Mouse (Mus musculus) retina, embryonic 14.5 days (tissue): Measurements from ENCODE around the gene Nanos2.

Source experiments
- DNase-seq: peaks from one replicate; pipeline ENCODE4 v3.0.0-alpha.2; 2015; ENCODE audit warnings: low spot score

Nanos2 gene

GRCm38 (mm10) chr7:18987100-18987499 is at the start of gene Nanos2:
Gene Nanos2, plus strand, starts transcription at chr7:18987400.
- no peak for DNase-seq

- DNase-seq, result no peak
These were observed 44.8 kb upstream of the Nanos2 start for GRCm38 (mm10) chr7:18942376-18942775.

GRCm38 (mm10) chr7:18942815-18943214 is 44.4 kb upstream of the Nanos2 start:
- no peak for DNase-seq

GRCm38 (mm10) chr7:18948151-18948550 is 39.0 kb upstream of the Nanos2 start:
- no peak for DNase-seq

GRCm38 (mm10) chr7:18949781-18950522 is 37.2 kb upstream of the Nanos2 start:
- peak; percentile 83 for DNase-seq

GRCm38 (mm10) chr7:18950523-18951315 is 36.5 kb upstream of the Nanos2 start:
- peak; percentile 62 for DNase-seq

GRCm38 (mm10) chr7:18951397-18951796 is 35.8 kb upstream of the Nanos2 start:
- DNase-seq, result peak; percentile 77

GRCm38 (mm10) chr7:18957569-18958383 is 29.4 kb upstream of the Nanos2 start:
- peak; percentile 69 for DNase-seq

GRCm38 (mm10) chr7:18958384-18958766 is 28.8 kb upstream of the Nanos2 start:
- no peak for DNase-seq

GRCm38 (mm10) chr7:18959446-18959845 is 27.8 kb upstream of the Nanos2 start:
- no peak for DNase-seq

GRCm38 (mm10) chr7:18962171-18962792 is 24.9 kb upstream of the Nanos2 start:
- DNase-seq, result peak; percentile 75

- peak; percentile 42 for DNase-seq
These were observed 24.4 kb upstream of the Nanos2 start for GRCm38 (mm10) chr7:18962795-18963194.

- no peak for DNase-seq
These were observed 23.8 kb upstream of the Nanos2 start for GRCm38 (mm10) chr7:18963294-18963843.

GRCm38 (mm10) chr7:18965312-18965711 is 21.9 kb upstream of the Nanos2 start:
- no peak for DNase-seq

- no peak for DNase-seq
These were observed 19.6 kb upstream of the Nanos2 start for GRCm38 (mm10) chr7:18967603-18968002.

GRCm38 (mm10) chr7:18970956-18971355 is 16.2 kb upstream of the Nanos2 start:
- no peak for DNase-seq

- no peak for DNase-seq
These were observed 8.8 kb upstream of the Nanos2 start for GRCm38 (mm10) chr7:18978381-18978780.

GRCm38 (mm10) chr7:18986503-18986902 is 697 bp upstream of the Nanos2 start:
- DNase-seq, result no peak

GRCm38 (mm10) chr7:18987747-18988146 is 547 bp downstream of the Nanos2 start:
- DNase-seq, result no peak

GRCm38 (mm10) chr7:18988780-18989179 is 1.6 kb downstream of the Nanos2 start:
- no peak for DNase-seq

- DNase-seq, result peak; percentile 66
These were observed 2.8 kb downstream of the Nanos2 start for GRCm38 (mm10) chr7:18989995-18990394.
